Mouse (Mus musculus) CD4-positive helper T cell, adult 2 months (primary cell): ENCODE results near the gene 1700018F24Rik.
"Not testable (repeated sequence)": the region's sequence is repeated elsewhere in the genome, so short reads cannot be mapped to it uniquely, and the experiment has no call there.

Experiments
- DNase-seq: peaks from one replicate; pipeline ENCODE4 v3.0.0-alpha.2; 2012; ENCODE audit warnings: low read depth, missing footprints, low spot score

1700018F24Rik gene

DNA sequence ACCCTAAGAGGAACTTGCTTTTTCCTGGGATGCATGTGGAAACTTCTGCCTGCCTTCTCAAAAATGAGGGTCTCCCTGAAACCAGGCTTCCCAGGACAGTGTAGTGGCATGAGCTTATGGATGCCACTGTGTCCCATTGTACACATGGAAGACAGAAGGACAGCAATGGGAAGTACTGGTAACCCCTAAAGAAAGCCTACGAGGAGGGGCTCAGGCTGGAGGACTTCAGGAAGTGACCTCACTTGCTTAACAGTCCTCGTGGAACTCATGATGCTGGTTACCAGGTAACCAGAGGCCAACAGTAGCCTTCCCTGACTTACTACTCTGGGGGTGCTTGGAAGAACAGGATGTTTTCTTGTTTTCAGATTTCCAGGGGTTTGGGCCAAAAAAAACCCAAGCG, at the start of gene 1700018F24Rik:
TSS of gene 1700018F24Rik (plus strand) at position 301 of the 400 bp plus-strand sequence.
- DNase-seq, result not testable (repeated sequence)

DNA sequence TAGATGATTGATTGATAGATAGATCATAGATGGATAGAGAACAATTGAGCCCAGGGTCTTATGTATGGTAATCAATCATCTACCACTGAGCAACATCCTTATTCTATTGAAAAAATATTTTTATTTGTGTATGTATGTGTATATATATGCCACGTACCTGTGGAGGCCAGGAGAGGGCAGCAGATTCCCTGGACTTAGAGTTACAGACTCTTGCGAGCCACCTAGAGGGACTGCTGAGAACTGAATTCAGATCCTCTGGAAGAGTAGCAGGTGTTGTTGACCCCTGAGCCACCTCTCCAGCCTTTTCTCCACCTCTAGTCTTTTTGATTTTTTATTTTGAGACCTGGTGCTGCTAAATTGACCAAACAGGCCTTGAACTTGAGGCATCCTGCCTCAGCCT, 44.3 kb upstream of the 1700018F24Rik start:
- peak; percentile 15 for DNase-seq

DNA sequence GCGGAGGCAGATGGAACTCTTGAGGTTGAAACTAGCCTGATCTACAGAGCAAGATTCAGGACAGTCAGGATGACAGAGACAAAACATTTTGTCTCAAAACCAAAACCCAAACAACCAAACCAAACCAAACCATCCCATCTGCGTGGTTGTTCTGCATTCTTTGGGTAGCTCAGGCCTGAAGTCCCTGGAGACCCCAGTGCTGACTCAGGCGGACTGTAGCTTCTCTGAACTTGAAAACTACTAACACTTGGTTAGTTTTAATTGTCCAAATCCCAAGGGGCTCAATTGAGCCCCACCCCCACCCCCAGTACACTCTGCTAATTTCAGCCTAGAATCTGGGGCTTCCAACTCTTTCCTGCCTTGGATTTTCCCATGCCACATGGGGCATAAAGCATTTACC, 39.4 kb upstream of the 1700018F24Rik start:
- DNase-seq, result no peak

DNA sequence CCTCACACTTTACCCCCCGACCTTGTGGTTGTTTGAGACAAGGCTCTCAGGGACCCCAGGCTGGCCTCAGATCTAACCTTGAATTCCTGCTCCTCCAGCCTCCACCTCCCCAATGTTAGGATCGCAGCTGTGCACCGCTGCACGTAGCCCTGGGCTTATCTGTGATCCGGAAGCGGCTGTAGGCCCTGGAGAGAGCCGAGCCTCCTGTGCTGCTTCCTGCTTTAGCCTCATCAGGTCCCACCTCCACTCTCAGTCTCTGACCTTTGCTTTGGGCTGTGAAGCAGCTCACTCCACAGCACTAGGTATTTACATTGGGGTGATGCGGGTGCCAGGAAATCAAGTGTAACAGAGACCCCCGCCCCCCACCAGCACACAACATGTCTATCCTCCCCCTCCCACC, 38.3 kb upstream of the 1700018F24Rik start:
- DNase-seq, result no peak

DNA sequence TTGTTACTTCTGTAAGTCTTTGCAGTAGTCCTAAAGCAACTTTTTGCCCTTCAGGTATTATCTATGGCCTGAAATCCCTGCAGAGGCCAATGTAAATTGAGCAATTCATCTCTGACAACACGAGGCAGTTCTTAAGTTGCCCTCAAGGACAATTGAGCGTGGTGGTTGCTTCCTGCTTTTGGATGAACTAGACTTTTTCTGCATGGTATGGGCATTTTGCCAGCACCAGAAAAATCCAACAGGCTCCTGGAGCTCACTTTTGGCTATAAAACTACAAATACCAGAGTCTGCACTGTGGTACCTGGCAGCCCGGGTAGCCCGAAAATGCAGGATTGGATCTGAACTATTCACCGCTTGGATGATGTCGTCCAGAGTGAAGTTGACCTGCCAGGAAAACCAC, 37.2 kb upstream of the 1700018F24Rik start:
- no peak for DNase-seq

DNA sequence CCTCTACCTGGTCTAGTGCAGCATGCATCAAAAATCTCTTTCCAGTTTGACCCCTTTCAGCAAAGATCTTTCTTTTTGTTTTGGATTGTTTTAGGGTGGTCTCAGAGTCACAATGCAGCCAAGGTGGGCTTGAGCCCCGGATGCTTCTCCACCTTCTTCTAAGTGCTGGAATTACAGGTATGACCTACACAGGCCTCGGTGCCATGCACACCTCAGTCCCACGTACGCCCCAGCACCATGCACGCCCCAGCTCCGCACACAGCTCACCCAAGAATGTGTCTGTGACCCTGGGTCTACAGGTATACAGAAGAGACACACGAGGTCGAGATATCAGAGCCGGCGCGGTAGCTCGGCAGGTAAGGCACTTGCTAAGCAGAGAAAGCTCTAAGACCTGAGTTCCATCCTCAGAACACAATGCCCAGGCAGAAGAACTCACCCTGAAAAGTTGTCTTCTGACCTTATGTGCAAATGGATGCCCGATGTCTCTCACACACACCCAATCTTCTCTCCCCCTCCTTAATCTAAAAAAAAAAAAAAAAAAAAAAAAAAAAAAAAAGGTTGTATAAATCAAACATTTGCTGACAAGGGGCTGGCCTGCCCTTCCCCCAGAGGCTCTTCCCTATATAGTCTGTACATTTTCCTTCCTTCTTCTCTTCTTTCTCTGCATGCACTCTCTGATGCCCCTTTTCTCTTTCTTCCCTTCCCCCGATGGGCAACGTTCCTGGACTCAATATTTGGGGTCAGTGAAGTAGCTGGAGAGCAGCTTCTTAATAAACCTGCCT, 33.7 kb upstream of the 1700018F24Rik start:
- DNase-seq, result no peak

DNA sequence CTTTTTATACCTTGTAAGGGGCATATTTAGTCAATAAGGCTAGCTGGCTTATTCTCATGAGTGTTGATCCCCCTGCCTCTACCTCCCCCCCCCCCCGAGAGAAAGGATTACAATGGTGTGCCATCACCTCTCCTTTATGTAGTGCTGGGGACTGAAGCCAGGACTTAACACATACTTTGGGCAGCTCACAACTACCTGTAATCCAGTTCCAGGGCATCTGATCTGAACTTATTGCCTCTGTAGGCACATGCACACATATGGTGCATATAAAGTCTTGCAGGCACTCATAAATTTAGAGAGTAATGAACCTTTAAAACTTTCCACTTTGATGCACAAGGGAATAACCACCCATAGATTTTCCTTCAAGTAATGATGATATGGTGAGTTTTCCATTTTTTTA, 28.5 kb upstream of the 1700018F24Rik start:
- no peak for DNase-seq

DNA sequence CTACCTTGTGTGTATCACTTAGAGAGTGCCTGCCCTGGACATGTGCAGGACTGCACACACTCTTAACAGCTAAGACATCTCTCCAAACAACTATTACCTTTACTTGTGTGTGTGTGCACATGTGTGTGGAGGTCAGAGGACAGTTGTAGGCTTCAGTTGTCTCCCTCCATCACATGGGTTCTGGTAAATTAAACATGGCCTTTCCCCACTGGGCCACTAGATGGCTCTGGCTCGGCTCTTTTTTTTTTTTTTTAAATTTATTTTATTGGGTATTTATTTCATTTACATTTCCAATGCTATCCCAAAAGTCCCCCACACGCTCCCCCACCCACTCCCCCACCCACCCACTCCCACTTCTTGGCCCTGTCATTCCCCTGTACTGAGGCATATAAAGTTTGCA, 26.0 kb upstream of the 1700018F24Rik start:
- DNase-seq, result not testable (repeated sequence)

DNA sequence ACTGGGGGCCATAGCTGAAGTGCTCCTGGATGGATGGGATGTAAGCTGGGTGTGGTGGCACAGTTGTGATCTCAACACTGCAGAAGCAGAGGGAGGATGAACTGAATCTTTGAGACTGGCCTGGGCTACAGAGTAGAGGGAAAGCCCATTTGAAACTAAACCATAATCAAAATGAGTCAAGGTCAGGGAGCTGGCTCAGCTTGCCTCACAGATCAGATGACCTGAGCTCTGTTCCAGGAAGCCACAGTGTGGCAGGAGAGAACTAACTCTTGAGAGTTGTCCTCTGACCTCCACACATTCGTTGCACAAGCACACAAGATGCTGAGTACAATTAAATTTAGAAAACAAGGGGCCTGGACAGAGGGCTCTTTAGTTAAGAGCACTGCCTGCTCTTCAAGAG, 22.5 kb upstream of the 1700018F24Rik start:
- not testable (repeated sequence) for DNase-seq

DNA sequence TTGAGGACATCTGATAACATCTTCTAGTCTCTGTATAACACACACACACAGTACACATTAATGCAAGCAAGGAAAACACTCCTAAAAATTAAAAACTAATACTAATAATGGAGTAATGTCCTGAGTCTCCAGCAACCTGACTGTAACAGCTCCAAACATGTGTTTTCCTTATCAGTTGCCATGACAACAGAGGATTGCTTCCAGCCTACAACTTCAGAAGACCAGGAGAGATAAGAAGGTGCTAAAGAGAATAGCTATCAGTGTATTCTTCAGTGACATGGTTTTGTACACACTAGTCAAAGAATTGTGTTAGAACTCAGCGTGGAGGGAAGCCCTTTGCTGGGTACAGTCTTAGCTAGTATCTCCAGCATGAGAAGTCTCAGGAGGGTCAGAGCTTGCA, 22.1 kb upstream of the 1700018F24Rik start:
- DNase-seq, result not testable (repeated sequence)

DNA sequence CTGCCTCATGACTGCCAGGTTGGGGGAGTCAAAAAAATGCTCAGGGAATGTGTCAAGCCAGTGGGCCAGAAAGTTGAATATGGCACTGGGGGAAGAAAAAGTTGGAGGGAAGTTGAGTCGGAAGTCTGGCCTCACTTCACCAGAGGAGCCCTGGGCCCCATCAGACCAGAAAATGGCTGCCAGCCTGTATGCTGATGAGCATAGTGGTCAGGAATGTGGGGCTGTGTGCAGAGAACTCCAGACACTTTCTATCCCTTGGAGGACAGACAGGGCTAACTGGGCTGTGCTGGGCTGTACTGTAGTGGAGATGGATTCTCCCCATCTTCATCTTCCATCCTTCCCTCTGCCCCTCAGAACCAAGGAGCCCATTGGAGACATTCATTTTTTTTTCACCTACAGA, 12.3 kb upstream of the 1700018F24Rik start:
- DNase-seq, result not testable (repeated sequence)

DNA sequence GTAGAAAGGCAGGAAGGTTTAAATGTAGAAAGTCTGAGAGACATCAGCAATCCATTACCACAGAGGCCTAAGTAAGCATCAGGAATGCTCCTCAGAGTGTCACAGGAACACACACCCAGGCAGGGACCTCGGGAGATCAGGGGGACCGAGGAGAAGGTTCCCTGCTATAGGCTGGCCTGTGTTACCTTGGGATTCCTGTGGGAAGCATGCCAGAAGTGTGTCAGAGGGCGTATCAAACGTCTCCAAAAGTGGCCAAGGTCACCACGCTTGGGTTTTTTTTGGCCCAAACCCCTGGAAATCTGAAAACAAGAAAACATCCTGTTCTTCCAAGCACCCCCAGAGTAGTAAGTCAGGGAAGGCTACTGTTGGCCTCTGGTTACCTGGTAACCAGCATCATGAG, 10.4 kb upstream of the 1700018F24Rik start, which contains the start of gene Gm4871:
TSS of gene Gm4871 (minus strand) at position 364 of the 400 bp plus-strand sequence.
- not testable (repeated sequence) for DNase-seq

DNA sequence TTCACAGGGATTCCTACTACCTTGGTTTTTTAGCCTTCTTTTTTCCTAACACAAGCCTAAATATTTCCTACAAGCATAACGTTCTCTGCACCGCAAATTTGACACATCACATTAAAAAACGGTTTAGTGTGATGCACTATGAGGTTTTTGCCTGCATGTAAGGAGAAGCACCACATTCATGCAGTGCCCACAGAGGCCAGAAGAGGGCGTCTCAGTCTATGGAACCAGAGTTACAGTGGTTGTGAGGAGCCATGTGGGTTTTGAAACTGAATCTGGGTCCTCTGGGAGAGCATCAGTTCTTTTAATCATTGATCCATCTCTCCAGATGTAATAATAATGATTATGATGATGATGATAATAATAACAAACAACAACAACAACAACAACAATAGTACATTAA, 1.2 kb upstream of the 1700018F24Rik start:
- peak; percentile 14 for DNase-seq

DNA sequence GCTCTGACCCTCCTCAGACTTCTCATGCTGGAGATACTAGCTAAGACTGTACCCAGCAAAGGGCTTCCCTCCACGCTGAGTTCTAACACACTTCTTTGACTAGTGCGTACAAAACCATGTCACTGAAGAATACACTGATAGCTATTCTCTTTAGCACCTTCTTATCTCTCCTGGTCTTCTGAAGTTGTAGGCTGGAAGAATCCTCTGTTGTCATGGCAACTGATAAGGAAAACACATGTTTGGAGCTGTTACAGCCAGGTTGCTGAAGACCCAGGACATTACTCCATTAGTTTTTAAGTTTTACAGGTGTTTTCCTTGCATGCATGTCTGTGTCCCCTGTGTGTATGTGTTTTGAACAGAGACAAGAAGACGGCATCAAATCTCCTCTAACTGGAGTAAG, 11.4 kb downstream of the 1700018F24Rik start:
- DNase-seq, result not testable (repeated sequence)

DNA sequence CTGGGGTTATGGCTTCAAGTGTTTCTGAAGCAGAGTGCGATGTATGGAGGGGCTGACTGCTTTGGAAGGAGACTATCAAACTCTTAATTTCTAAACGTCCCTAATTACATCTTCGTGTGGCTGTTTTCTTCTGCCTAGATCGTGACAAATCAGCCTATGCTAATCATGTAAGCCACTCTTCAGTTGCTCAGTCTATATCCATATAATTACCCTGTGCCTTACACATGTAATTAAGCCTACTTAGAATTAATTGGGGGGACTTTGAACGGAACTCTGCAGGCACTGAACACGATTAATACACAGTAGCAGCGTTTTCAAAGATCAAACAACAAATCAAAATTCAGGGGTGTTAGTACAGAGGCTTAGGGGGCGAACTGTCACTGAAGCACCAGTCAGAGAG, 15.1 kb downstream of the 1700018F24Rik start:
- no peak for DNase-seq

DNA sequence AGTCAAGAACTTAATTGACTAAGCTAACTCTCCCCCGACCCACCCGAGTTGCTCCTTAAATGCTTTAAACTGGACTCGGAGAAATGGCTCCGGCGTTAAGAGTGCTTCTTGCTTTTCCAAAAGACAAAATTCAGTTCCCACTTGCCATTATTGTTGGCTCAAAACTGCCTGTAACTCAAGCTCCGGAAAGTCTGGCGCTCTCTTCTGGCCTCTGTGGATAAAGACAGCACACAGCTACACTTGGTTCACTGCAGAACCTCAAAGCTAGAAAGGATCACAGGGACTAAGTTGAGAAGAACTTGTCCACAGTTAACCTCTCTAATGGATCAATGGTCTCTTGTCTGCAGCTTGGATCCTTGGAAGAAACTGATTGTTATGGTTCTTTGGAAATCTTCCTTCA, 15.9 kb downstream of the 1700018F24Rik start:
- no peak for DNase-seq

DNA sequence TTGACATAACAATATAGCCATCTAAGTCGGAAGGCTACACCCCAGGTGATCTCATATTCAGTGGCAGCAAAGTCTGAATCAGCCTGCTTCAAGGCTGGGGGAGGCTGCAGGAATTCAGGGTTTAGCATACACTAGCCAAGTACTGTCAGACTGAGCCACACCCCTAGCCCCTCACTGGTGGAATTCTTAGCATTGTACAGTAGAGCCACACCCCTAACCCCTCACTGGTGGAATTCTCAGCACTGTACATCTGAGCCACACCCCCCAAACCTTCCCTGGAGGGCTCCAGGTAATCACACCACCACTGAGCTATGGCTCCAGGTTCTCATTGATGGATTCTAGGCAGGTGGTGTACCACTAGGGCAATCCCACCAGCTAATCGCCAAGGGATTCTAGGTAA, 16.7 kb downstream of the 1700018F24Rik start:
- DNase-seq, result no peak

DNA sequence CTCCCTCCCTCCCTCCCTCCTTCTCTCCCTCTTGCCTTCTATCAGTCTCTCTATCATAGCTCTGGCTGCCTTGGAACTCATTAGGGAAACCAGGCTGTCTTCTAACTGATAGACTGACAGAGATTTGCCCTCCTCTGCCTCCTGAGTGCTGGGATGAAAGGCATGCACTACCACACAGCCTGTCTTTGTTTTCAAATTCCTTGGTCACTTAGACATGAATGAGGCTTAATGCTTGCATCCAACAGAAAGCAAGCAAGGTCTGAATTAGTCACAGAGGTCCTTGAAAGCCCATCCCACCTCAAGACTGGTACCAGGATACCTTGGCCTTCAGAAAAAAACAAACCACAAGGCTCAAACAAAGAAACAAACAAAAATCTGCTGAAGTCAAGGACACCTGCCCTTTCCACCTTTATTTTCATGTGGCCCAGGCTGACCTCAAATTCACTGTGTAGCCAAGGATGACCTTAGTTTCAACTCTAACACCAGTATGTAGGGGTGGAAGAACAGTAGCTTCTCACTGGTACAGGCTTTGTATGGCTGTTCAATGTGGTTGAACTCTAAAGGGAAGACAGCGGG, 22.1 kb downstream of the 1700018F24Rik start:
- DNase-seq, result no peak

DNA sequence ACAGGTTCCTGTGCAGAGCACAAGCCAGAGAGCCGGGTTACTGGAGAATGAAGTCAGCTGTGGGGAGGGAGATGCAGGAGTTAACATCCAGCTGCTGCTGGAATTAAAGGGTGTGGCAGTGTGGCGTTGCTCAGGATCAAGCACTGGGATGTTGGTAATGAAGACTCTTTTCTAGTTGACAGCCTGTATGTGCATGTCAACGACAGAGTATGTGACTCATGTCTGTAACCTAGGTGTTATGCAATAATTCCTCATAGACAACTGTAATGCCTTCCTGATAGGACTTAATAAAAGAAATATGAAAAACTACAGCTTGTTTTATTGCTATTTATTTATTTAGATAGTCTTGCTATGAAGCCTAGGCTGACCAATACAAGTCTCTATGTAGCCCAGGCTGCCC, 26.1 kb downstream of the 1700018F24Rik start:
- no peak for DNase-seq

DNA sequence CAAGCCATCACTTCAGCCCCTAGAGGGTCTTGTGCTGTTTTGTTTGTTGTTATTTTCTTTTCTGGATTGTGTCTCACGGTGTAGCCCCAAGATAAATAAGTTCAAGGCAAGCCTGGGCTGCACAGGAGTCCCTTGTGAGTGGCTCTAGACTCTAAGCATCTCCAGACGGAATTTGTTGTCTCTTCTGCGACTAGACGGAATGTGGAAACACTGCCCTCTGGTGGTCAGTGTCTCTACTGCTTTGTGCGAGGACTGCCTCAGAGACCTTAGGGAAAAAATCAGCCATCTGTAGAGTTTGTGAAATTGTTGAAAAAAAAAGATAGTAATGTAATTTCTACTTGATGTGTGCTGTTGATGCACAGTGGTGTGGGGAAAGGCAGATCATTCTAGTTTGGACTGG, 26.9 kb downstream of the 1700018F24Rik start:
- peak; percentile 56 for DNase-seq

DNA sequence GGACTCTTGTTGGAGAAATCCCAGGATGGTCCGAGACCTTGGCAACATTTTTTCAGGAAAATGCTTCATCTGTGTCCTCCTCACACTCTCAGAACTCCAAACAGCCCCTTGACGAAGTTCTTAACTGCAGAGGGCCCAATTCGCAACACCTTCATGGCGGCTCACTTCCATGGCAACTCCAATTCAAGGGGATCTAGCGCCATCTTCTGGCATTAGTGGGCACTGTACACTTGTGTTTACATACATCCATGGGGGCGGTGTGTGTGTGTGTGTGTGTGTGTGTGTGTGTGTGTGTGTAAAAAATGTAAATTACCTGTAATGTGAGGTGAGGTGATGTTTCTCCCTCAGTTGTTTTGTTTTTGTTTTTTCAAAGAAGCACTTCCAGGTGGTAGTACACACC, 28.6 kb downstream of the 1700018F24Rik start:
- no peak for DNase-seq

DNA sequence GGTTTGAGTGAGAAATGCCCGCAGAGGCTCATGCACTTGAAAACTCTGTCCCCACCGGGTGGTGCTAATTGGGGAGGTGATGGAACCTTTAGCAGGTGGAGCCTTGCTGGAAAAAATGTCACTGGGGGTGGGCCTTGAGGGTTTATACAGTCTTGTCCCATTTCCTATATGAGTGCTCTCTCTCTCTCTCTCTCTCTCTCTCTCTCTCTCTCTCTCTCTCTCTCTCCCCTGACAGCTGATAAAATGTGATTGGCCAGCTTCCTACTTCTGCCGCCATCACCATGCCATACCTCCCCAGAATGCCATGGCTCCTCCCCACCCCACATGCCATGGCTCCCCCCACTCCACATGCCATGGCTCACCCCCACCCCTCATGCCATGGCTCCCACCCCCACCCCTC, 32.3 kb downstream of the 1700018F24Rik start:
- DNase-seq, result no peak
